Mouse (Mus musculus): ENCODE results near the gene Sp8. TPM values are rescaled to one million over a fixed set of nuclear protein-coding genes. Genes with fewer than 3 reads are reported as not detected.

Sp8 gene
- total RNA-seq, 1 experiment: 1.3 TPM

DNA sequence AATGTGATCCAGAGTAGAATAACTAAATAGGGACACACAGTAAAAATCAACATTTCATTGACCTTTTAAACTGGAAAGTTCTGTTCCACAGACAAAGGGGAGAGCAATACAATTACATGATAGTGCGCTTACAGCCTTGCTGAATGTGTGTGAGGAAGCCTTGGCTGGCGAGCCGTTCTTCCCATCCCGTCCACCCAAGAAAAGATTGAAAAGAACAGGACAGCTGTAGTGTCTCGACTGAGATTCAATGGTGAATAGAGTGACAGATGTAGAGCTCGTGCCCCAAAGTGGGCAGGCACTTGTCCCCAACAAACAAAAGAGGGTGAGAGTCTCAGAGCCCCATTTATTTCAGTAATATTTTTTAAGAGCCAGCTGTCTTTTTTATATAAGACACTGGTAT lies 16.2 kb upstream of the Sp8 start:
- Histone ChIP-seq H3K9ac (ENCODE audit: insufficient read depth, low read depth, low read length, poor library complexity, severe bottlenecking) (no peak overlapping the region), H3K36me3 (ENCODE audit: control insufficient read depth, insufficient read depth, low read length, poor library complexity, severe bottlenecking) (no peaks in the 10 kb centered on the region), H3K9me3 (ENCODE audit: control insufficient read depth, insufficient read depth, low read depth, low read length) (no peaks in the 10 kb centered on the region), H3K4me3 (ENCODE audit: insufficient read depth in 1 of 2, low read depth in 1 of 2, low read length in 2 of 2, poor library complexity in 1 of 2, severe bottlenecking in 1 of 2) (no peak overlapping the region), H3K4me1 (ENCODE audit: control insufficient read depth in 2 of 2, insufficient read depth in 2 of 2, low read length in 2 of 2, poor library complexity in 1 of 2) (no peaks in the 10 kb centered on the region), H3K27ac (ENCODE audit: insufficient read depth, low read depth, low read length, poor library complexity, severe bottlenecking) (no peak overlapping the region)
- TF ChIP-seq CHD2 (IDR thresholded peaks at IDR 0.05; ENCODE audit: low read depth, low read length): no peak
- TF ChIP-seq HCFC1 (IDR thresholded peaks at IDR 0.05; ENCODE audit: borderline replicate concordance, insufficient read depth, low read length): no peak
- no peak for TF ChIP-seq MAFK (IDR thresholded peaks at IDR 0.05; ENCODE audit: insufficient read depth, low read depth, low read length)
- TF ChIP-seq ZC3H11A (IDR thresholded peaks at IDR 0.05; ENCODE audit: borderline replicate concordance, low read depth, low read length): no peak
- TF ChIP-seq ZNF384 (IDR thresholded peaks at IDR 0.05; ENCODE audit: low read depth, low read length): no peak
- no peak for DNase-seq (ENCODE audit: low read depth, low spot score)
- in situ Hi-C loops (cut with MboI; ENCODE audit: low sequenced_read_pairs in 2 of 2, unreplicated experiment in 2 of 2): loop anchor here in 1 of 2 experiments (10.0 kb wide), 1 partner anchor 305 kb away; no protein-coding TSS in a partner anchor

DNA sequence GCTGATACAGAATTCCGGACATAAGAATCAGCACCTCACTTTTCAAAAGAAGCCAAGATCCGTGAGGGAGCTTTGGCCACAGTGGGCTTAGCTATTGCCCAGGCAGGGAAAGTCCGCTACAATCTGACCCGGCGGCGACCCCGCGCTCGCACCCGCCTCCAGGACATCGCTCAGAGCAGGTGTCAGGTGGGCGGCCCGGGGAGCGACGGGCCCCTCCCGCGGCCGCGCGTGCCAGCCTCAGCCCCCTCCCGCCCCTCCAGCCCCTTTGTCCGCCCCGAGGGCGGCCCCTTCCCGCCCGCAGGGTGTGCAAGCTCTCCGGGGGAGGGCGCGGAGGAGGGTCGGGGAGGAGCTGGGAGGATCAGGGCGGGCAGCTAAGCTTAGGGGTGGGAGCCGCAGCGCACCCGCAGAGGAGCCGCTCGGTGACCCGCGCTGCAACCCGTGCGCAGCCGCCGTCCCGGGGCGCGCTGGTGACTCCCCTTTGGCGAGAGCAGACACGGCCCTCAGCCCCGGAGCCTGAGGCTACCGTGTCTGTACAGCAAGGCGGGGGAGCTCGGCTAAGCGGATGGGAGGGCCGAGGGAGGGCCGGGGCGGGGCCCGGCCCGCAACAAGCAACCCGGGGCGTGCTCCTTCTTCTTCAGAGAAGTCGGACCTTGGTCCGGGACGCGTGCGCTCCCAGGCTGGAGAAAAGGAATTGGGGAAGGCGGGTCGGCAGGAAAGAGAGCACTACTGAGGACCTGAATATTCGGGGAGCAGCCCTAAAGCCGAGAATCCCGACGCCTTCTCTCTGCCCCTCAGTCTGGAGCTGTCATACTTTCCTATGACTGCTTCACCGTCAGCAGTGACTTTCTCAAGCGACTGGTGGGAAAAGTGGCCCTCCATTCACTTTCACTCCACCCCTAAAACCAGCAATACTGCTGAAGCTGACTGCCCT lies 9.5 kb upstream of the Sp8 start:
- Histone ChIP-seq H3K4me3 (ENCODE audit: insufficient read depth in 1 of 2, low read depth in 1 of 2, low read length in 2 of 2, poor library complexity in 1 of 2, severe bottlenecking in 1 of 2) (peak overlapping the region; percentile 68 to 74), H3K9me3 (ENCODE audit: control insufficient read depth, insufficient read depth, low read depth, low read length) (no peaks in the 10 kb centered on the region), H3K36me3 (ENCODE audit: control insufficient read depth, insufficient read depth, low read length, poor library complexity, severe bottlenecking) (no peaks in the 10 kb centered on the region), H3K9ac (ENCODE audit: insufficient read depth, low read depth, low read length, poor library complexity, severe bottlenecking) (0 out of 2 replicates have a peak overlapping the region, but pooled peaks have one; percentile 30), H3K4me1 (ENCODE audit: control insufficient read depth in 2 of 2, insufficient read depth in 2 of 2, low read length in 2 of 2, poor library complexity in 1 of 2) (peaks cover 4% of the 10 kb centered on the region in 2 experiments; a peak in 1 of 4 replicates), H3K27ac (ENCODE audit: insufficient read depth, low read depth, low read length, poor library complexity, severe bottlenecking) (no peak overlapping the region)
- no peak for DNase-seq (ENCODE audit: low read depth, low spot score)
- TF ChIP-seq ZNF384 (IDR thresholded peaks at IDR 0.05; ENCODE audit: low read depth, low read length) (no peak), HCFC1 (IDR thresholded peaks at IDR 0.05; ENCODE audit: borderline replicate concordance, insufficient read depth, low read length) (no peak), CHD2 (IDR thresholded peaks at IDR 0.05; ENCODE audit: low read depth, low read length) (no peak), ZC3H11A (IDR thresholded peaks at IDR 0.05; ENCODE audit: borderline replicate concordance, low read depth, low read length) (no peak), MAFK (IDR thresholded peaks at IDR 0.05; ENCODE audit: insufficient read depth, low read depth, low read length) (no peak)
- in situ Hi-C loops (cut with MboI; ENCODE audit: low sequenced_read_pairs in 2 of 2, unreplicated experiment in 2 of 2): loop anchor here in 1 of 2 experiments (10.0 kb wide), 1 partner anchor 312 kb away; no protein-coding TSS in a partner anchor

- Histone ChIP-seq H3K9me3 (ENCODE audit: control insufficient read depth, insufficient read depth, low read depth, low read length) (no peaks in the 10 kb centered on the region), H3K9ac (ENCODE audit: insufficient read depth, low read depth, low read length, poor library complexity, severe bottlenecking) (no peak overlapping the region), H3K36me3 (ENCODE audit: control insufficient read depth, insufficient read depth, low read length, poor library complexity, severe bottlenecking) (no peaks in the 10 kb centered on the region), H3K4me1 (ENCODE audit: control insufficient read depth in 2 of 2, insufficient read depth in 2 of 2, low read length in 2 of 2, poor library complexity in 1 of 2) (peaks cover 4% of the 10 kb centered on the region in 2 experiments; a peak in 1 of 4 replicates), H3K27ac (ENCODE audit: insufficient read depth, low read depth, low read length, poor library complexity, severe bottlenecking) (no peak overlapping the region), H3K4me3 (ENCODE audit: insufficient read depth in 1 of 2, low read depth in 1 of 2, low read length in 2 of 2, poor library complexity in 1 of 2, severe bottlenecking in 1 of 2) (peak overlapping the region; percentile 68 to 74; a peak in 3 of 4 replicates)
- TF ChIP-seq CHD2 (IDR thresholded peaks at IDR 0.05; ENCODE audit: low read depth, low read length) (no peak), MAFK (IDR thresholded peaks at IDR 0.05; ENCODE audit: insufficient read depth, low read depth, low read length) (no peak), HCFC1 (IDR thresholded peaks at IDR 0.05; ENCODE audit: borderline replicate concordance, insufficient read depth, low read length) (no peak), ZC3H11A (IDR thresholded peaks at IDR 0.05; ENCODE audit: borderline replicate concordance, low read depth, low read length) (no peak)
- in situ Hi-C loops (cut with MboI; ENCODE audit: low sequenced_read_pairs in 2 of 2, unreplicated experiment in 2 of 2): loop anchor here in 1 of 2 experiments (10.0 kb wide), 1 partner anchor 313 kb away; no protein-coding TSS in a partner anchor
- no peak for DNase-seq (ENCODE audit: low read depth, low spot score)
Measured at GRCm38 (mm10) chr12:118837361-118837760, 8.8 kb upstream of the Sp8 start.

DNA sequence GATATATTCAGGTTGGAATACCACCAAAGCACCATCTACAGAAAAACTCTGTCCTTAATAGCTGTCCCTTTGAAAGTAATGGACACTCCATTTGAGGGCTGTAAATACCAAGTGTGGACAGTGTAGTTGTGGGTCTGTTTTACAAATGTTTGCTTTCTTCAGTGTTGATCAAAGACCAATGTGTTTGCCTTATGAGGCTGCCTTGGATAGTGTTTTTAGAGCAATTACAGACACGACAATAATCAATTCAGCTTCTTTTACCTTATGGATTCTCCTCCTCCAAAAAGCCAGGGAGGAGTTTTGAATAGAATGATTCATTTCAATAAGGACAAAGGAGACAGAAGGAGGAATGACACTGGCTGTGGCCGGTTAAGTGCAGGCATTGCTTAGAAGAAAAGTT lies 7.9 kb upstream of the Sp8 start:
- DNase-seq (ENCODE audit: low read depth, low spot score): no peak
- in situ Hi-C loops (cut with MboI; ENCODE audit: low sequenced_read_pairs in 2 of 2, unreplicated experiment in 2 of 2): loop anchor here in 1 of 2 experiments (10.0 kb wide), 1 partner anchor 313 kb away; no protein-coding TSS in a partner anchor
- Histone ChIP-seq H3K4me1 (ENCODE audit: control insufficient read depth in 2 of 2, insufficient read depth in 2 of 2, low read length in 2 of 2, poor library complexity in 1 of 2) (peaks cover 4% of the 10 kb centered on the region in 2 experiments; a peak in 1 of 4 replicates), H3K36me3 (ENCODE audit: control insufficient read depth, insufficient read depth, low read length, poor library complexity, severe bottlenecking) (no peaks in the 10 kb centered on the region), H3K9ac (ENCODE audit: insufficient read depth, low read depth, low read length, poor library complexity, severe bottlenecking) (no peak overlapping the region), H3K27ac (ENCODE audit: insufficient read depth, low read depth, low read length, poor library complexity, severe bottlenecking) (no peak overlapping the region), H3K9me3 (ENCODE audit: control insufficient read depth, insufficient read depth, low read depth, low read length) (no peaks in the 10 kb centered on the region), H3K4me3 (ENCODE audit: insufficient read depth in 1 of 2, low read depth in 1 of 2, low read length in 2 of 2, poor library complexity in 1 of 2, severe bottlenecking in 1 of 2) (no peak overlapping the region)
- no peak for TF ChIP-seq ZNF384 (IDR thresholded peaks at IDR 0.05; ENCODE audit: low read depth, low read length)
- TF ChIP-seq ZC3H11A (IDR thresholded peaks at IDR 0.05; ENCODE audit: borderline replicate concordance, low read depth, low read length): no peak
- TF ChIP-seq CHD2 (IDR thresholded peaks at IDR 0.05; ENCODE audit: low read depth, low read length): no peak
- TF ChIP-seq HCFC1 (IDR thresholded peaks at IDR 0.05; ENCODE audit: borderline replicate concordance, insufficient read depth, low read length): no peak
- TF ChIP-seq MAFK (IDR thresholded peaks at IDR 0.05; ENCODE audit: insufficient read depth, low read depth, low read length): no peak

All from ES-E14 (cell line).